Mouse (Mus musculus) small intestine, adult 2 months (tissue): ENCODE results near the gene Adgrd1. TPM values are rescaled to one million over a fixed set of nuclear protein-coding genes. Genes with fewer than 3 reads are reported as not detected.

Experiments
- H3K27ac ChIP-seq: fragments of 200-500 bp; 2 replicates; pipeline ENCODE4 v1.5.1; 2012; ENCODE audit warnings: low read depth, low read length, control low read depth, inconsistent platforms; ENCODE audit not compliant: insufficient read depth
- H3K27me3 ChIP-seq: fragments of 200-500 bp; 2 replicates; pipeline ENCODE4 v1.6.1; 2012; ENCODE audit warnings: mild to moderate bottlenecking, moderate library complexity, low read length, inconsistent platforms; ENCODE audit not compliant: control insufficient read depth, insufficient read depth
- H3K36me3 ChIP-seq: fragments of 200-500 bp; 2 replicates; pipeline ENCODE4 v1.6.1; 2012; ENCODE audit warnings: mild to moderate bottlenecking, low read length, control low read depth, inconsistent platforms; ENCODE audit not compliant: control insufficient read depth, insufficient read depth
- H3K4me1 ChIP-seq: fragments of 200-500 bp; 2 replicates; pipeline ENCODE4 v1.6.1; 2012; ENCODE audit warnings: low read length, inconsistent platforms, mixed read lengths; ENCODE audit not compliant: control insufficient read depth, insufficient read depth, insufficient read length
- H3K4me3 ChIP-seq: fragments of 200-500 bp; 2 replicates; pipeline ENCODE4 v1.5.1; 2012; ENCODE audit warnings: low read depth, mild to moderate bottlenecking, control low read depth, inconsistent platforms, low read length, moderate library complexity
- CTCF ChIP-seq: fragments of 200-500 bp; IDR thresholded peaks from 2 replicates; pipeline ENCODE4 v1.5.1; 2012; ENCODE audit warnings: low read depth, mild to moderate bottlenecking, control low read depth, inconsistent platforms, low read length, moderate library complexity, mixed read lengths; ENCODE audit not compliant: insufficient replicate concordance, insufficient read length; ENCODE audit errors: extremely low read depth
- POLR2A ChIP-seq: fragments of 200-500 bp; IDR thresholded peaks from 2 replicates; pipeline ENCODE4 v1.6.1; 2012; ENCODE audit warnings: low read depth, mild to moderate bottlenecking, control low read depth, inconsistent platforms, low read length, moderate library complexity
- WGBS: fragments of 180-500 bp; shearing (Covaris S2); methylation state at CpG from one replicate; pipeline ENCODE4 v1.1.7; 2018; 5-methylcytosine and 5-hydroxymethylcytosine counted together
- polyA plus RNA-seq: library from polyadenylated mRNA; depleted of rRNA; stranded (reverse); fragments of >200 nt; gene quantifications from 2 replicates; pipeline ENCODE4 v1.2.3, GENCODE M21; 2012

Adgrd1 gene
- polyA plus RNA-seq, 1 experiment, result 9.0 TPM

DNA sequence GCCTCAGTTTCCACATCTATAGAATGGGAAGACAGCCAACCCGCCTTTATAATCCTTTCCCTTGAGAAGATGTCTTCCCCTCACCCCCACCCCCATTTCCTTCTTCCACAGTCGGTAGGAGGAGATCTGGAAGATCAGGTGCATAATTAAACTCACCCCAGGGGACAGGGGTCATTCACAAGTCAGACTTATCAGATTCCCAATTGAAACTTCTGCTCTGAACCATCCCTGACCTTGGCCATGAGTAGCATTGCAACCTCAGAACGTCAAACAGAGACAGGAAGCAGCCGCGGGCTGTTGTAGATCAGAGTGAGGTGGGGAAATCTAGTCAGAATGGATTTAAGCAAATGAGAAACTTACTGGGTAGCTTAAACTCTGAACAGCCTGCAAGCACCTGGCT lies 46.3 kb downstream of the Adgrd1 start:
- Histone ChIP-seq H3K4me1 (peaks cover 15% of the 10 kb centered on the region), H3K27ac (no peak overlapping the region), H3K27me3 (no peaks in the 10 kb centered on the region), H3K36me3 (no peaks in the 10 kb centered on the region), H3K4me3 (no peak overlapping the region)
- TF ChIP-seq CTCF (no peak), POLR2A (no peak)
- WGBS, result 39% methylated on average over 5 of the region's 5 CpGs

DNA sequence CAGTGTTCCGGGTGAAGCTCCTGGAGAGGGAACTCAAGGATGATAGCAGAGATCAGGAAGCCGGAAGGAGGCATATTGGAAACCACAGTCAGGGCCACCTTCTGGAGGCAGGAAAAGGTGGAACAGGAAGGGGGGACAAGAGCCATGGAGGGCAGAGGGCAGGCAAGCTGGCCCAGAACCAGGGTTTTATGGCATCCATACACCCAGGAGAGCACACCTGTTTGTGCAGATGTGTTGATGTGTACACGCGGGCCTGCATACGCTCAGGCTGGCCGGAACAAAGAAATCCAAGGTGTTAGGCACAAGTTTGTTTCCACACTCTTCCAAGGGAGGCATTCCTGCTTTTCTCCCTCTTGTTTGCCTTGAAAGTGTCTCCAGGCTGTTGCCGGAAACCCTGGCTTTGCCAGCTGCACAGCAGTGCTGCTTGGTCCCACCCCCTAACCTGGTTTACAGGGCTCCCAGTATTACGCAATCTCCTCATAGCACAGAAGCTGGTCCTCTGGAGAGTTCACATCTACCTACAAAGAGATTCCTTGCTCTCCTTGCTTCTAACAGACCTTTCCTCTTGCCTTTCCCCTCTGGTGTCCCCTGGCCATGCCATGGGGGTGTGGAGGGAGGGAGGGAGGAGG lies 48.9 kb downstream of the Adgrd1 start:
- Histone ChIP-seq H3K27me3 (no peaks in the 10 kb centered on the region), H3K27ac (0 out of 2 replicates have a peak overlapping the region, but pooled peaks have one; percentile 24), H3K36me3 (no peaks in the 10 kb centered on the region), H3K4me1 (peaks cover 15% of the 10 kb centered on the region), H3K4me3 (no peak overlapping the region)
- 27% methylated on average over 8 of the region's 8 CpGs for WGBS
- TF ChIP-seq POLR2A, result no peak

DNA sequence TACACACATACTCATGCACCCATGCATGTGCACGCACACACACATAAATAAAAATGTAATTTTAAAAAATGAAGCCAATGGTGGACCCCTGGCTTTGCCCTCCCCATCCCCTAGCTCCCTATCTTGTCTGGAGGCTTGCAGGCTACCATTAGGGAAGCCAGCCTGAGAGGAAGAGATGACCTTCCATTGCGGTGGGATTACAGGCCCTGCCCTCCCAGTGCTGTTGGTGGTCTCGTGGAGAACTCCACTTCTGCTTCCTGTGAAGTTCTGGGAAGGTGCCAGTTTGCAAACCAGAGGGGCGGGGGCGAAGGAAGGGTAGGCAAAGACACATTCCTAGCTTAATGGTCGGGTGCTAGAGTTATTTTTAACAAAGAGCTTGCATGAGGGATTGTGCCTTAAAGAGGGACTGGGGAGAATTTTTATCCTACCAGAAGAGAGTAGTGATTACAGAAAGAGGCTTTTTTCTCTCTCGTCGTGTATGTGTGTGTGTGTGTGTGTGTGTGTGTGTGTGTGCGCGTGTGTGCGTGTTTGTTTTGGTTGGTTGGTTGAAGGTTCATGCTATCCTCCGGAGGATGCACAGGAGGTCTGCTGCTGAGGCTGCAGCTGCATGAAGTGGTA lies 50.5 kb downstream of the Adgrd1 start:
- Histone ChIP-seq H3K36me3 (no peaks in the 10 kb centered on the region), H3K4me1 (peaks cover 17% of the 10 kb centered on the region), H3K27ac (no peak overlapping the region), H3K4me3 (no peak overlapping the region), H3K27me3 (no peaks in the 10 kb centered on the region)
- WGBS, result 66% methylated on average over 12 of the region's 12 CpGs
- TF ChIP-seq POLR2A (no peak), CTCF (no peak)

DNA sequence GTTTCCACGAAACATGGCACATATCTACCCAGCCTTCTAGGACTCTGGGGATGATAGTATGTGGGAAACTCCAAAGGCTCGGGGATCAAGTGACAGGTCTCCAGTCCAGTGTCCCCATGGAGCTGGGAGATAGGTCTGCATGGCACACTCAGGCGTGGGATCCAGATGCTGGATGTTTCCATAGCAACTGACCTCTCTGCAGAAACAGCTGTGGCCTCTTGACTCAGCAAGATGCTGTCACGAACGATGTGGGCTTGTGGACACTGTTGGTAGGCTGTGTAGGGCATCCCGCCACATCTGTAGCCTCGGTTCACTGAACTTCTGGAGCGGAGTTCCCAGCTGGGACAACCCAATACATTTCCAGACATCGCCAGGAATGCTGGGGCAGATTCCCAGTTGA lies 51.9 kb downstream of the Adgrd1 start:
- H3K4me1 ChIP-seq, result peaks cover 21% of the 10 kb centered on the region
- TF ChIP-seq CTCF, result no peak
- no peak for TF ChIP-seq POLR2A
- no peak overlapping the region for H3K4me3 ChIP-seq
- H3K27ac ChIP-seq, result no peak overlapping the region
- 88% methylated on average over 9 of the region's 9 CpGs for WGBS
- H3K36me3 ChIP-seq, result no peaks in the 10 kb centered on the region
- no peaks in the 10 kb centered on the region for H3K27me3 ChIP-seq

DNA sequence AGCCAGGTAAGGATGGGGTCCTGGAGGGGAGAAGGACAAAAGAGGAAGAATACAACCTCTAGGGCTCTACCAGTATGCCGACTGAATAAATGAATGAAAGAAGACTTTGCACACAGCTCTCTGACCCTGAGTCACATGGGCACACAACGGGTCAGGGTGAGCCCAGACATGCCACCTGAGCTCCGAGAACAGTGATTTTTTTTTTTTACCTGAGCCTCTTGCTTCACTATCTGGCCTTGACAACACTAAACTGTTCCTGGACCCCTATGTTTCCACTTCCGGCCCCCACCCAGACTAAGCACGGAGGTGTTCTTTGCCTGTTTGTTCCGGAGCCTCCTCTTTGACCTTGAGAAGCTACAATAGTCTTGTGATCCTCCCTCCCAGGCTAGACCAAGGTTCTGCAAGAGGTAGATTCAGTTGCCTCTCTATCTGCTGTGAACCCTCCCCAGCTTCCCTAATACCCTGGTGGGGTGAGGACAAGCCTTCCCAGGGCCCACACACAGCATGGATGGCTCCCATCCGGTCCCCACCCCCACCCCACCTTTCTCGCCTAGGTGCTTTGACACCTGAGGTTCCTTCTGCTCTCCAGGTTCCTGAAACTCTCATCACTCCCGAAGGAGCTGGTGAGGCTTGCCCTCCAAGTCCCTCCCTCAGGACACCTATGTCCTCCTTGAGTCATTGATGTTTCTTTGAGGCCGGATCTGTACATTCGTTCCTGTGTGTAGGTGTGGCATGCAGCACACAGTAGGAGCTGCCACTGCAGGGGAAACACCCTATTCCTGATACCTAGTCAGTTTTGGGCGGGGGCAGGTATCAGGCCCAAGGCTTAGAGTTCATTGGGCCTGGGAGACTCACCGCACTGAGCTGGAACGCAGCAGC lies 58.7 kb downstream of the Adgrd1 start:
- no peaks in the 10 kb centered on the region for H3K27me3 ChIP-seq
- WGBS, result 84% methylated on average over 14 of the region's 14 CpGs
- no peak overlapping the region for H3K27ac ChIP-seq
- H3K36me3 ChIP-seq, result no peaks in the 10 kb centered on the region
- TF ChIP-seq CTCF (no peak), POLR2A (no peak)
- H3K4me3 ChIP-seq, result no peak overlapping the region
- H3K4me1 ChIP-seq, result peaks cover 10% of the 10 kb centered on the region; the same call in 1 of the 2 replicates

DNA sequence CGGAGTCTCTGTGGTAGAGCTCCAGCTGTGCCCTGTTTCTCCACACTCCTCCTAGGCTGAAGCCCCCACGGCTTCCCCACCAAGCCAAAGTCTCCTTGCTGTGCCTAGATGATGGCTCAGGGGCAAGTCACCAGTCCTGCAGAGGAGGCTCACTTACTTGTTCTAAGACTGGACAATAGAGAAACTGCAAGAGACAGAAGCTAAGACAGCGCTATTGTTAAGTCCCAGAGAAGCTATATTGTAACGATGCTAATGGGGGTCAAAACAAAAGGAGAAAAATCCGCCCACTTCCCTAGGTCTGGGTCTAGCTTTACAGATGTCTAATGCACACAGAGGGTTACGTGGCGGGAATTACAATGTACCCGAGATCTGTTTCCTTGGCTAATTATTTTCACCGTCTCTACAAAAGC lies 59.4 kb downstream of the Adgrd1 start:
- WGBS, result 69% methylated on average over 9 of the region's 9 CpGs
- Histone ChIP-seq H3K27me3 (no peaks in the 10 kb centered on the region), H3K4me3 (no peak overlapping the region), H3K36me3 (no peaks in the 10 kb centered on the region), H3K4me1 (peaks cover 12% of the 10 kb centered on the region; the same call in 1 of the 2 replicates), H3K27ac (no peak overlapping the region)
- no peak for TF ChIP-seq CTCF
- TF ChIP-seq POLR2A, result no peak
